In genomic region chr6:29522626-29523300, GRCm38 (mm10) we compare ENCODE assay signal across 18 mouse cellular contexts. TPM values are rescaled to one million over a fixed set of nuclear protein-coding genes. Genes with fewer than 3 reads are reported as not detected.
DNase-seq lines count a peak whose midpoint lies in the region; ATAC-seq and TF ChIP-seq lines count a peak whose summit lies in the region.
"Had no signal": no experiment of that assay in that cellular context is flagged by ENCODE, and none has a peak within 500 bp of the region (broad histone marks: within the 10 kb centered on the region; RNA-seq: fewer than 3 reads in every experiment).

No protein-coding gene starts in this region.

- 68% methylated on average over 6 of the region's 6 CpGs for WGBS in kidney, embryonic 16.5 days
- 53% methylated on average over 6 of the region's 6 CpGs for whole genome bisulfite sequencing in stomach, embryonic 15.5 days
- 60% methylated on average over 6 of the region's 6 CpGs for whole genome bisulfite sequencing in stomach, postnatal 0 days
- WGBS in kidney, embryonic 15.5 days, result 70% methylated on average over 6 of the region's 6 CpGs

- H3K4me1 ChIP-seq in kidney, embryonic 16.5 days (ENCODE audit: insufficient read depth, low read length), result peaks cover 25% of the 10 kb centered on the region
- peaks cover 33% of the 10 kb centered on the region for H3K4me1 ChIP-seq in stomach, embryonic 15.5 days
- H3K4me1 ChIP-seq in stomach, postnatal 0 days (replicated peaks; ENCODE audit: control insufficient read depth, insufficient read depth), result peaks cover 5% of the 10 kb centered on the region; the same call in 1 of the 2 replicates
- H3K4me1 ChIP-seq in kidney, embryonic 15.5 days, result peaks cover 33% of the 10 kb centered on the region

- no peak overlapping the region for H3K9ac ChIP-seq in kidney, embryonic 16.5 days (replicated peaks; ENCODE audit: low read length)
- H3K9ac ChIP-seq in stomach, embryonic 15.5 days, result no peak overlapping the region
- no peak overlapping the region for H3K9ac ChIP-seq in stomach, postnatal 0 days (ENCODE audit: low read length)
- H3K9ac ChIP-seq in kidney, embryonic 15.5 days, result no peak overlapping the region
- H3K9ac ChIP-seq: forebrain, embryonic 15.5 days; limb, embryonic 12.5 days; lung, embryonic 14.5 days; midbrain, embryonic 15.5 days had no signal

- no peak overlapping the region for H3K4me3 ChIP-seq in kidney, embryonic 16.5 days (ENCODE audit: low read length)
- no peak overlapping the region for H3K4me3 ChIP-seq in stomach, embryonic 15.5 days (replicated peaks)
- no peak overlapping the region for H3K4me3 ChIP-seq in stomach, postnatal 0 days (ENCODE audit: low read depth, low read length)
- H3K4me3 ChIP-seq in kidney, embryonic 15.5 days (replicated peaks), result no peak overlapping the region
- H3K4me3 ChIP-seq: forebrain, embryonic 15.5 days; heart, adult 2 months; limb, embryonic 12.5 days; midbrain, embryonic 15.5 days had no signal

- peak; percentile 37 for DNase-seq in kidney, adult 18-20 months
- no peak for DNase-seq in stomach, postnatal 0 days (ENCODE audit: low spot score)
- no peak for DNase-seq in layer of hippocampus, postnatal 10 days (ENCODE audit: low spot score in 2 of 2)
- no peak for DNase-seq in gastrocnemius, postnatal 36 days
- DNase-seq: adrenal gland, postnatal 10 days; cerebellum, adult 9-11 months; embryo, embryonic 11 days; heart, postnatal 36 days; lung, embryonic 14.5 days had no signal

- peaks cover 13% of the 10 kb centered on the region for H3K27me3 ChIP-seq in kidney, embryonic 16.5 days (ENCODE audit: insufficient read depth, low read length)
- H3K27me3 ChIP-seq in stomach, embryonic 15.5 days (replicated peaks), result peaks cover 9% of the 10 kb centered on the region; the same call in 1 of the 2 replicates
- H3K27me3 ChIP-seq in stomach, postnatal 0 days (ENCODE audit: control insufficient read depth, insufficient read depth, low read length), result no peaks in the 10 kb centered on the region
- peaks cover 21% of the 10 kb centered on the region for H3K27me3 ChIP-seq in kidney, embryonic 15.5 days

- TF ChIP-seq CTCF in stomach, postnatal 0 days (IDR thresholded peaks at IDR 0.05; ENCODE audit: low read depth), result no peak

- intact Hi-C loops in gastrocnemius, postnatal 36 days (cut with DNase I), result no loop called here

- TF ChIP-seq EP300 in stomach, postnatal 0 days (optimal IDR thresholded peaks at IDR 0.05), result no peak

- no peaks in the 10 kb centered on the region for H3K36me3 ChIP-seq in kidney, embryonic 16.5 days (ENCODE audit: insufficient read depth, low read length)
- no peaks in the 10 kb centered on the region for H3K36me3 ChIP-seq in stomach, embryonic 15.5 days
- no peaks in the 10 kb centered on the region for H3K36me3 ChIP-seq in stomach, postnatal 0 days (ENCODE audit: control insufficient read depth, insufficient read depth, low read length)
- no peaks in the 10 kb centered on the region for H3K36me3 ChIP-seq in kidney, embryonic 15.5 days
- H3K36me3 ChIP-seq: forebrain, embryonic 15.5 days; limb, embryonic 12.5 days; midbrain, embryonic 15.5 days had no signal

- no peak overlapping the region for H3K27ac ChIP-seq in kidney, embryonic 16.5 days (ENCODE audit: low read length)
- H3K27ac ChIP-seq in stomach, embryonic 15.5 days, result peak overlapping the region; percentile 71
- no peak overlapping the region; the same call in 1 of the 2 replicates for H3K27ac ChIP-seq in stomach, postnatal 0 days (replicated peaks)
- H3K27ac ChIP-seq in kidney, embryonic 15.5 days, result peak overlapping the region; percentile 48; the same call in 1 of the 2 replicates
- H3K27ac ChIP-seq: forebrain, embryonic 15.5 days; heart, adult 2 months; limb, embryonic 12.5 days; midbrain, embryonic 15.5 days had no signal

- no peak overlapping the region for H3K4me2 ChIP-seq in kidney, embryonic 16.5 days (replicated peaks; ENCODE audit: low read depth, low read length)
- H3K4me2 ChIP-seq in stomach, embryonic 15.5 days, result no peak overlapping the region
- no peak overlapping the region for H3K4me2 ChIP-seq in stomach, postnatal 0 days (replicated peaks; ENCODE audit: low read depth)
- no peak overlapping the region for H3K4me2 ChIP-seq in kidney, embryonic 15.5 days
- H3K4me2 ChIP-seq: forebrain, embryonic 15.5 days; limb, embryonic 12.5 days; lung, embryonic 14.5 days; midbrain, embryonic 15.5 days had no signal

- ATAC-seq in kidney, embryonic 16.5 days (ENCODE audit: low FRiP score, low TSS enrichment), result no peak
- ATAC-seq in stomach, embryonic 15.5 days (ENCODE audit: insufficient read depth, low FRiP score, low read depth), result no peak
- ATAC-seq in stomach, postnatal 0 days (ENCODE audit: low FRiP score, low TSS enrichment), result no peak
- ATAC-seq in kidney, embryonic 15.5 days (replicated peaks; ENCODE audit: low FRiP score), result no peak
- ATAC-seq: CD4-positive, CD25-positive, alpha-beta regulatory T cell, adult 4 months; forebrain, embryonic 15.5 days; midbrain, embryonic 15.5 days had no signal

- H3K9me3 ChIP-seq in kidney, embryonic 16.5 days (ENCODE audit: low read length), result no peaks in the 10 kb centered on the region
- H3K9me3 ChIP-seq in stomach, embryonic 15.5 days, result no peaks in the 10 kb centered on the region
- no peaks in the 10 kb centered on the region for H3K9me3 ChIP-seq in stomach, postnatal 0 days (ENCODE audit: control insufficient read depth, low read length)
- no peaks in the 10 kb centered on the region for H3K9me3 ChIP-seq in kidney, embryonic 15.5 days (replicated peaks)
- H3K9me3 ChIP-seq: forebrain, embryonic 15.5 days; limb, embryonic 12.5 days; midbrain, embryonic 15.5 days had no signal

RNA-seq across cellular contexts. Expression of gene Irf5, which starts 3.7 kb away (rescaled TPM):
- 6.0 and 8.0 TPM in 2 replicates for polyA plus RNA-seq in kidney, embryonic 16.5 days (2015; fragmentation: Nextera tagmentation; extraction: Ambion mirVana)
- polyA plus RNA-seq in stomach, embryonic 15.5 days (2015; fragmentation: Nextera tagmentation; extraction: Ambion mirVana), result 8.9 and 11.1 TPM in 2 replicates
- polyA plus RNA-seq in stomach, postnatal 0 days (2015; fragmentation: Nextera tagmentation; extraction: Ambion mirVana), result 9.3 and 11.5 TPM in 2 replicates
- polyA plus RNA-seq in kidney, embryonic 15.5 days (2015; fragmentation: Nextera tagmentation; extraction: Ambion mirVana), result 6.1 and 7.4 TPM in 2 replicates
- 1 to 10 TPM; 3.1 to 3.4 TPM for total RNA-seq in layer of hippocampus, postnatal 10 days (2021)
- total RNA-seq in gastrocnemius, postnatal 36 days (2021), result 1 to 10 TPM; 1.6 to 3.7 TPM

RNA-seq across cellular contexts. Expression of gene Kcp, which starts 15.0 kb away (rescaled TPM):
- polyA plus RNA-seq in kidney, embryonic 16.5 days (2015; fragmentation: Nextera tagmentation; extraction: Ambion mirVana), result 34.5 and 36.3 TPM in 2 replicates
- polyA plus RNA-seq in stomach, embryonic 15.5 days (2015; fragmentation: Nextera tagmentation; extraction: Ambion mirVana), result 20.3 and 20.7 TPM in 2 replicates
- 3.8 and 6.1 TPM in 2 replicates for polyA plus RNA-seq in stomach, postnatal 0 days (2015; fragmentation: Nextera tagmentation; extraction: Ambion mirVana)
- 24.0 and 27.9 TPM in 2 replicates for polyA plus RNA-seq in kidney, embryonic 15.5 days (2015; fragmentation: Nextera tagmentation; extraction: Ambion mirVana)
- total RNA-seq in layer of hippocampus, postnatal 10 days (2021), result 10 to 100 TPM; 10.0 to 14.4 TPM
- 1 to 10 TPM; 5.4 to 5.9 TPM for total RNA-seq in gastrocnemius, postnatal 36 days (2021)
- total RNA-seq: megakaryocyte, adult 5-6 weeks had no signal

RNA-seq across cellular contexts. Expression of gene Atp6v1fnb, which starts 51.5 kb away (rescaled TPM):
- polyA plus RNA-seq in kidney, embryonic 16.5 days (2015; fragmentation: Nextera tagmentation; extraction: Ambion mirVana), result 0.30 and 0.37 TPM in 2 replicates
- 0.24 TPM in 1 of 2 replicates, not detected in the other for polyA plus RNA-seq in stomach, embryonic 15.5 days (2015; fragmentation: Nextera tagmentation; extraction: Ambion mirVana)
- not detected in 2 replicates for polyA plus RNA-seq in stomach, postnatal 0 days (2015; fragmentation: Nextera tagmentation; extraction: Ambion mirVana)
- polyA plus RNA-seq in kidney, embryonic 15.5 days (2015; fragmentation: Nextera tagmentation; extraction: Ambion mirVana), result not detected in 2 replicates
- not detected for total RNA-seq in layer of hippocampus, postnatal 10 days (2021)
- total RNA-seq in gastrocnemius, postnatal 36 days (2021), result not detected
- total RNA-seq: heart, adult 2 months; heart, postnatal 36 days had no signal
- polyA plus RNA-seq: CD4-positive, CD25-positive, alpha-beta regulatory T cell, adult 4 months; forebrain, embryonic 15.5 days; heart, adult 2 months; lung, embryonic 14.5 days had no signal

RNA-seq across cellular contexts. Expression of gene Atp6v1f, which starts 55.2 kb away (rescaled TPM):
- 302 and 320 TPM in 2 replicates for polyA plus RNA-seq in kidney, embryonic 16.5 days (2015; fragmentation: Nextera tagmentation; extraction: Ambion mirVana)
- 244 and 256 TPM in 2 replicates for polyA plus RNA-seq in stomach, embryonic 15.5 days (2015; fragmentation: Nextera tagmentation; extraction: Ambion mirVana)
- polyA plus RNA-seq in stomach, postnatal 0 days (2015; fragmentation: Nextera tagmentation; extraction: Ambion mirVana), result 263 and 269 TPM in 2 replicates
- polyA plus RNA-seq in kidney, embryonic 15.5 days (2015; fragmentation: Nextera tagmentation; extraction: Ambion mirVana), result 268 and 287 TPM in 2 replicates
- total RNA-seq in layer of hippocampus, postnatal 10 days (2021), result 100 to 1,000 TPM; 221 to 225 TPM
- total RNA-seq in gastrocnemius, postnatal 36 days (2021), result 100 to 1,000 TPM in 1 of 2 experiments, 10 to 100 TPM in 1; 94.2 to 103 TPM

Comparison
In these comparisons a context has a peak if more than half of its experiments do, and no peak if none do; other contexts are left out.
1. H3K27ac ChIP-seq: peak in stomach, embryonic 15.5 days (single experiment) and kidney, embryonic 15.5 days (single experiment); none in kidney, embryonic 16.5 days (single experiment) and stomach, postnatal 0 days (single experiment).